36 mouse cellular contexts compared by ENCODE assay signal in genomic region chr3:88109126-88109525, GRCm38 (mm10). TPM values are rescaled to one million over a fixed set of nuclear protein-coding genes. Genes with fewer than 3 reads are reported as not detected.
DNase-seq lines count a peak whose midpoint lies in the region; ATAC-seq and TF ChIP-seq lines count a peak whose summit lies in the region.
"Had no signal": no experiment of that assay in that cellular context is flagged by ENCODE, and none has a peak within 500 bp of the region (broad histone marks: within the 10 kb centered on the region; RNA-seq: fewer than 3 reads in every experiment).

No protein-coding gene starts in this region.

- TF ChIP-seq EP300 in stomach, postnatal 0 days (optimal IDR thresholded peaks at IDR 0.05), result no peak

- no peak for DNase-seq in heart, postnatal 10 days
- no peak for DNase-seq in lung, postnatal 25 days (ENCODE audit: low spot score)
- DNase-seq in stomach, postnatal 0 days (ENCODE audit: low spot score), result no peak
- no peak for DNase-seq in layer of hippocampus, adult 9-10 months (ENCODE audit: low spot score)
- DNase-seq: adrenal gland, adult 8-10 months; adrenal gland, postnatal 25 days; B cell, adult 2 months; cerebellum, adult 18-20 months; cerebellum, postnatal 10 days; cerebellum, postnatal 36 days; embryo, embryonic 11 days; gastrocnemius, postnatal 10 days; gastrocnemius, postnatal 36 days; heart, adult 2 months; heart, postnatal 36 days had no signal

- H3K4me1 ChIP-seq in heart, embryonic 12.5 days (replicated peaks), result peaks cover 6% of the 10 kb centered on the region
- no peaks in the 10 kb centered on the region for H3K4me1 ChIP-seq in lung, embryonic 16.5 days (replicated peaks; ENCODE audit: control insufficient read depth, insufficient read depth, low read length)
- H3K4me1 ChIP-seq in stomach, postnatal 0 days (replicated peaks; ENCODE audit: control insufficient read depth, insufficient read depth), result no peaks in the 10 kb centered on the region
- no peaks in the 10 kb centered on the region for H3K4me1 ChIP-seq in hindbrain, embryonic 16.5 days (ENCODE audit: control insufficient read depth, insufficient read depth, low read depth, low read length)
- H3K4me1 ChIP-seq: forebrain, embryonic 10.5 days; forebrain, embryonic 13.5 days; hindbrain, embryonic 10.5 days; hindbrain, embryonic 13.5 days had no signal

- H3K9ac ChIP-seq in heart, embryonic 12.5 days, result no peak overlapping the region
- no peak overlapping the region for H3K9ac ChIP-seq in lung, embryonic 16.5 days (ENCODE audit: low read length)
- no peak overlapping the region for H3K9ac ChIP-seq in stomach, postnatal 0 days (ENCODE audit: low read length)
- H3K9ac ChIP-seq in hindbrain, embryonic 16.5 days (ENCODE audit: low read depth, low read length), result no peak overlapping the region
- H3K9ac ChIP-seq: forebrain, embryonic 13.5 days; hindbrain, embryonic 13.5 days had no signal

- intact Hi-C loops in heart, postnatal 10 days (cut with DNase I), result no loop called here

- 89% methylated on average over 6 of the region's 6 CpGs for WGBS in heart, embryonic 12.5 days
- WGBS in lung, embryonic 16.5 days, result 92% methylated on average over 6 of the region's 6 CpGs
- 92% methylated on average over 6 of the region's 6 CpGs for WGBS in stomach, postnatal 0 days
- 89% methylated on average over 6 of the region's 6 CpGs for WGBS in hindbrain, embryonic 16.5 days

- H3K9me3 ChIP-seq in heart, embryonic 12.5 days (replicated peaks), result no peaks in the 10 kb centered on the region
- no peaks in the 10 kb centered on the region for H3K9me3 ChIP-seq in lung, embryonic 16.5 days (ENCODE audit: control insufficient read depth, low read length)
- no peaks in the 10 kb centered on the region for H3K9me3 ChIP-seq in stomach, postnatal 0 days (ENCODE audit: control insufficient read depth, low read length)
- H3K9me3 ChIP-seq in hindbrain, embryonic 16.5 days (ENCODE audit: control insufficient read depth, low read length), result no peaks in the 10 kb centered on the region
- H3K9me3 ChIP-seq: forebrain, embryonic 10.5 days; forebrain, embryonic 13.5 days; heart, embryonic 10.5 days; hindbrain, embryonic 10.5 days; hindbrain, embryonic 13.5 days had no signal

- H3K36me3 ChIP-seq in heart, embryonic 12.5 days, result peaks cover 95% of the 10 kb centered on the region
- peaks cover 49% of the 10 kb centered on the region for H3K36me3 ChIP-seq in lung, embryonic 16.5 days (ENCODE audit: control insufficient read depth, insufficient read depth, low read length)
- peaks cover 6% of the 10 kb centered on the region; the same call in 1 of the 2 replicates for H3K36me3 ChIP-seq in stomach, postnatal 0 days (ENCODE audit: control insufficient read depth, insufficient read depth, low read length)
- no peaks in the 10 kb centered on the region; the same call in 1 of the 2 replicates for H3K36me3 ChIP-seq in hindbrain, embryonic 16.5 days (ENCODE audit: control insufficient read depth, insufficient read depth, low read length)

- no peak for TF ChIP-seq CTCF in stomach, postnatal 0 days (IDR thresholded peaks at IDR 0.05; ENCODE audit: low read depth)

- peak; percentile 17; the same call in 1 of the 2 replicates for ATAC-seq in heart, embryonic 12.5 days (ENCODE audit: insufficient number of reproducible peaks, low FRiP score)
- 0 out of 2 replicates have a peak, but pooled peaks have one; percentile 4 for ATAC-seq in lung, embryonic 16.5 days (ENCODE audit: low read depth)
- ATAC-seq in monocyte, adult 5-6 weeks (replicated peaks; ENCODE audit: insufficient number of reproducible peaks, low FRiP score, low TSS enrichment, poor library complexity, severe bottlenecking), result 0 out of 2 replicates have a peak, but pooled peaks have one; percentile 26
- 0 out of 2 replicates have a peak, but pooled peaks have one; percentile 25 for ATAC-seq in stomach, postnatal 0 days (ENCODE audit: low FRiP score, low TSS enrichment)
- ATAC-seq in hindbrain, embryonic 16.5 days, result no peak
- ATAC-seq: activated CD4-positive, CD25-positive, alpha-beta regulatory T cell, adult 4 months; CD4-positive, CD25-positive, alpha-beta regulatory T cell, adult 4 months; forebrain, embryonic 13.5 days; forebrain, embryonic 16.5 days; hindbrain, postnatal 0 days; inflammation-experienced regulatory T-cells, adult 6 months had no signal

- no peak overlapping the region for H3K4me3 ChIP-seq in heart, embryonic 12.5 days
- H3K4me3 ChIP-seq in lung, embryonic 16.5 days (ENCODE audit: low read length), result no peak overlapping the region
- H3K4me3 ChIP-seq in stomach, postnatal 0 days (ENCODE audit: low read depth, low read length), result no peak overlapping the region
- no peak overlapping the region for H3K4me3 ChIP-seq in hindbrain, embryonic 16.5 days (ENCODE audit: low read length)
- H3K4me3 ChIP-seq: forebrain, embryonic 10.5 days; forebrain, embryonic 13.5 days; heart, adult 2 months; heart, embryonic 10.5 days; hindbrain, embryonic 10.5 days; hindbrain, embryonic 13.5 days had no signal

- no peaks in the 10 kb centered on the region for H3K27me3 ChIP-seq in heart, embryonic 12.5 days (replicated peaks)
- no peaks in the 10 kb centered on the region for H3K27me3 ChIP-seq in lung, embryonic 16.5 days (ENCODE audit: control insufficient read depth, insufficient read depth, low read depth, low read length)
- H3K27me3 ChIP-seq in stomach, postnatal 0 days (ENCODE audit: control insufficient read depth, insufficient read depth, low read length), result no peaks in the 10 kb centered on the region
- no peaks in the 10 kb centered on the region for H3K27me3 ChIP-seq in hindbrain, embryonic 16.5 days (replicated peaks; ENCODE audit: control insufficient read depth, insufficient read depth, low read length)
- H3K27me3 ChIP-seq: forebrain, embryonic 13.5 days; hindbrain, embryonic 13.5 days had no signal

- H3K27ac ChIP-seq in heart, embryonic 12.5 days (ENCODE audit: poor library complexity, severe bottlenecking), result no peak overlapping the region
- H3K27ac ChIP-seq in lung, embryonic 16.5 days (ENCODE audit: low read length), result no peak overlapping the region
- no peak overlapping the region for H3K27ac ChIP-seq in stomach, postnatal 0 days (replicated peaks)
- no peak overlapping the region for H3K27ac ChIP-seq in hindbrain, embryonic 16.5 days (ENCODE audit: low read depth, low read length)
- H3K27ac ChIP-seq: forebrain, embryonic 10.5 days; forebrain, embryonic 13.5 days; heart, adult 2 months; heart, embryonic 10.5 days; hindbrain, embryonic 10.5 days; hindbrain, embryonic 13.5 days; hindbrain, postnatal 0 days had no signal

- no peak overlapping the region for H3K4me2 ChIP-seq in heart, embryonic 12.5 days
- no peak overlapping the region for H3K4me2 ChIP-seq in lung, embryonic 16.5 days (ENCODE audit: low read depth, low read length)
- no peak overlapping the region for H3K4me2 ChIP-seq in stomach, postnatal 0 days (replicated peaks; ENCODE audit: low read depth)
- H3K4me2 ChIP-seq in hindbrain, embryonic 16.5 days (ENCODE audit: low read length), result no peak overlapping the region
- H3K4me2 ChIP-seq: forebrain, embryonic 13.5 days; hindbrain, embryonic 13.5 days had no signal

RNA-seq across cellular contexts. Expression of gene Iqgap3, which starts 27.4 kb away (rescaled TPM):
- 32.3 and 36.8 TPM in 2 replicates for polyA plus RNA-seq in heart, embryonic 12.5 days (2016; fragmentation: Nextera tagmentation; extraction: Ambion mirVana)
- 10 to 100 TPM; 15.6 to 19.3 TPM for total RNA-seq in heart, postnatal 10 days (2021)
- 23.4 and 26.9 TPM in 2 replicates for polyA plus RNA-seq in lung, embryonic 16.5 days (2015; fragmentation: Nextera tagmentation; extraction: Ambion mirVana)
- not detected in 3 replicates for total RNA-seq in monocyte, adult 5-6 weeks (2017)
- polyA plus RNA-seq in stomach, postnatal 0 days (2015; fragmentation: Nextera tagmentation; extraction: Ambion mirVana), result 3.8 and 4.5 TPM in 2 replicates
- 2.8 and 3.8 TPM in 2 replicates for polyA plus RNA-seq in hindbrain, embryonic 16.5 days (2015; fragmentation: Nextera tagmentation; extraction: Ambion mirVana)

RNA-seq across cellular contexts. Expression of gene Ttc24, which starts 31.0 kb away (rescaled TPM):
- not detected in 2 replicates for polyA plus RNA-seq in heart, embryonic 12.5 days (2016; fragmentation: Nextera tagmentation; extraction: Ambion mirVana)
- total RNA-seq in heart, postnatal 10 days (2021), result not detected
- polyA plus RNA-seq in lung, embryonic 16.5 days (2015; fragmentation: Nextera tagmentation; extraction: Ambion mirVana), result not detected in 2 replicates
- not detected in 3 replicates for total RNA-seq in monocyte, adult 5-6 weeks (2017)
- polyA plus RNA-seq in stomach, postnatal 0 days (2015; fragmentation: Nextera tagmentation; extraction: Ambion mirVana), result not detected in 2 replicates
- polyA plus RNA-seq in hindbrain, embryonic 16.5 days (2015; fragmentation: Nextera tagmentation; extraction: Ambion mirVana), result not detected in 2 replicates
- total RNA-seq: adrenal gland, adult 8-10 months; adrenal gland, postnatal 25 days; gastrocnemius, adult 18-20 months; gastrocnemius, postnatal 10 days; gastrocnemius, postnatal 36 days; granulocyte monocyte progenitor cell, adult 5-6 weeks; heart, adult 2 months; heart, postnatal 36 days; hindbrain, postnatal 0 days; MEL had no signal
- polyA plus RNA-seq: activated CD4-positive, CD25-positive, alpha-beta regulatory T cell, adult 4 months; brain, embryonic 14.5 days; CD4-positive, CD25-positive, alpha-beta regulatory T cell, adult 4 months; cortical plate, adult 2 months; forebrain, embryonic 10.5 days; forebrain, embryonic 13.5 days; forebrain, embryonic 16.5 days; heart, adult 2 months; heart, embryonic 14.5 days; heart, postnatal 0 days; hindbrain, embryonic 10.5 days; hindbrain, embryonic 13.5 days; hindbrain, postnatal 0 days; inflammation-experienced regulatory T-cells, adult 6 months had no signal

RNA-seq across cellular contexts. Expression of gene Mef2d, which starts 33.0 kb away (rescaled TPM):
- polyA plus RNA-seq in heart, embryonic 12.5 days (2016; fragmentation: Nextera tagmentation; extraction: Ambion mirVana), result 53.5 and 56.6 TPM in 2 replicates
- total RNA-seq in heart, postnatal 10 days (2021), result 100 to 1,000 TPM; 121 to 133 TPM
- 19.9 and 22.9 TPM in 2 replicates for polyA plus RNA-seq in lung, embryonic 16.5 days (2015; fragmentation: Nextera tagmentation; extraction: Ambion mirVana)
- 94.8 to 111 TPM (median 99.0 TPM) in 3 replicates for total RNA-seq in monocyte, adult 5-6 weeks (2017)
- polyA plus RNA-seq in stomach, postnatal 0 days (2015; fragmentation: Nextera tagmentation; extraction: Ambion mirVana), result 10.6 and 13.0 TPM in 2 replicates
- 16.4 and 24.1 TPM in 2 replicates for polyA plus RNA-seq in hindbrain, embryonic 16.5 days (2015; fragmentation: Nextera tagmentation; extraction: Ambion mirVana)

RNA-seq across cellular contexts. Expression of gene Naxe, which starts 50.8 kb away (rescaled TPM):
- polyA plus RNA-seq in heart, embryonic 12.5 days (2016; fragmentation: Nextera tagmentation; extraction: Ambion mirVana), result 137 and 139 TPM in 2 replicates
- 10 to 100 TPM; 76.5 to 86.4 TPM for total RNA-seq in heart, postnatal 10 days (2021)
- 203 and 211 TPM in 2 replicates for polyA plus RNA-seq in lung, embryonic 16.5 days (2015; fragmentation: Nextera tagmentation; extraction: Ambion mirVana)
- 15.7 to 28.8 TPM (median 19.1 TPM) in 3 replicates for total RNA-seq in monocyte, adult 5-6 weeks (2017)
- 134 and 142 TPM in 2 replicates for polyA plus RNA-seq in stomach, postnatal 0 days (2015; fragmentation: Nextera tagmentation; extraction: Ambion mirVana)
- polyA plus RNA-seq in hindbrain, embryonic 16.5 days (2015; fragmentation: Nextera tagmentation; extraction: Ambion mirVana), result 158 and 170 TPM in 2 replicates
